In the genomic region with DNA sequence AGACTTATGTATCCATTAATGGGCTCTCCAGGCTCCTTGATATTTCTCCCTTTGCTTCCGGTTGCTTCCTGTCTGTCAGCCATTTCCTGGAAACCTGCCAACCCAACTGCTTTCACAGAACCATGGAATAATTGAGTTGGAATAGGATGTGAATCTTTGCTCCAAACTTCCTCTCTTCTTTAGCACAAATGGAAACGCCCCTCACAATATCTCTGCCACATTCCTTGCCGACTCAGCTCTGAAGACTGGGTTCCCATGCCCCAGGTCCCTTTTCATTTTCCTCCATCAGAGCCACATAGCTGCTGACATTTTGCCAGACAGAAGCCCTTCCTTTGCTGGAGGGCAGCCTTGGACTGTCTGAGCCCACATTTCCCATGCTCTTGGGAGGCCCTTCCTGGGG, we compare ENCODE assay signal across 8 mouse cellular contexts.
DNase-seq lines count a peak whose midpoint lies in the region; ATAC-seq and TF ChIP-seq lines count a peak whose summit lies in the region.

No protein-coding gene starts in this region.

- no peak for TF ChIP-seq CTCF in hindbrain, postnatal 0 days (IDR thresholded peaks at IDR 0.05; ENCODE audit: low read depth)

- no peak overlapping the region for H3K4me2 ChIP-seq in forebrain, embryonic 15.5 days (replicated peaks)
- no peak overlapping the region for H3K4me2 ChIP-seq in hindbrain, postnatal 0 days (ENCODE audit: low read depth, low read length)
- H3K4me2 ChIP-seq in stomach, embryonic 15.5 days = no peak overlapping the region

- no peak for ATAC-seq in forebrain, embryonic 15.5 days (replicated peaks)
- no peak for ATAC-seq in hindbrain, postnatal 0 days
- ATAC-seq in stomach, embryonic 15.5 days (ENCODE audit: insufficient read depth, low FRiP score, low read depth) = no peak
- ATAC-seq in granulocyte monocyte progenitor cell, adult 5-6 weeks (replicated peaks; ENCODE audit: poor library complexity, severe bottlenecking) = no peak

- peak overlapping the region; percentile 53; the same call in 1 of the 2 replicates for H3K27ac ChIP-seq in forebrain, embryonic 10.5 days
- H3K27ac ChIP-seq in forebrain, embryonic 15.5 days (replicated peaks) = no peak overlapping the region
- peak overlapping the region; percentile 32; the same call in 1 of the 2 replicates for H3K27ac ChIP-seq in hindbrain, postnatal 0 days
- peak overlapping the region; percentile 52; the same call in 1 of the 2 replicates for H3K27ac ChIP-seq in stomach, embryonic 15.5 days

- WGBS in forebrain, embryonic 10.5 days = 81% methylated on average over 3 of the region's 3 CpGs
- 22% methylated on average over 3 of the region's 3 CpGs for WGBS in forebrain, embryonic 15.5 days
- WGBS in hindbrain, postnatal 0 days = 25% methylated on average over 3 of the region's 3 CpGs
- 24% methylated on average over 3 of the region's 3 CpGs for WGBS in stomach, embryonic 15.5 days

- H3K36me3 ChIP-seq in forebrain, embryonic 10.5 days (replicated peaks) = no peaks in the 10 kb centered on the region
- H3K36me3 ChIP-seq in forebrain, embryonic 15.5 days = no peaks in the 10 kb centered on the region
- H3K36me3 ChIP-seq in hindbrain, postnatal 0 days (ENCODE audit: insufficient read depth, low read length) = no peaks in the 10 kb centered on the region
- no peaks in the 10 kb centered on the region for H3K36me3 ChIP-seq in stomach, embryonic 15.5 days

- no peaks in the 10 kb centered on the region for H3K27me3 ChIP-seq in forebrain, embryonic 10.5 days (ENCODE audit: poor library complexity, severe bottlenecking)
- H3K27me3 ChIP-seq in forebrain, embryonic 15.5 days = no peaks in the 10 kb centered on the region
- no peaks in the 10 kb centered on the region for H3K27me3 ChIP-seq in hindbrain, postnatal 0 days (ENCODE audit: insufficient read depth, low read length)
- no peaks in the 10 kb centered on the region for H3K27me3 ChIP-seq in stomach, embryonic 15.5 days (replicated peaks)

- no peak overlapping the region for H3K4me3 ChIP-seq in forebrain, embryonic 10.5 days
- no peak overlapping the region for H3K4me3 ChIP-seq in forebrain, embryonic 15.5 days
- no peak overlapping the region for H3K4me3 ChIP-seq in hindbrain, postnatal 0 days (ENCODE audit: low read length)
- no peak overlapping the region for H3K4me3 ChIP-seq in stomach, embryonic 15.5 days (replicated peaks)

- H3K4me1 ChIP-seq in forebrain, embryonic 10.5 days = peaks cover 16% of the 10 kb centered on the region
- H3K4me1 ChIP-seq in forebrain, embryonic 15.5 days = peaks cover 7% of the 10 kb centered on the region
- peaks cover 4% of the 10 kb centered on the region for H3K4me1 ChIP-seq in hindbrain, postnatal 0 days (ENCODE audit: insufficient read depth, low read length)
- H3K4me1 ChIP-seq in stomach, embryonic 15.5 days = peaks cover 12% of the 10 kb centered on the region

- no peak overlapping the region for H3K9ac ChIP-seq in forebrain, embryonic 15.5 days (replicated peaks)
- no peak overlapping the region for H3K9ac ChIP-seq in hindbrain, postnatal 0 days (replicated peaks; ENCODE audit: low read length)
- H3K9ac ChIP-seq in stomach, embryonic 15.5 days = no peak overlapping the region

- no peaks in the 10 kb centered on the region for H3K9me3 ChIP-seq in forebrain, embryonic 10.5 days
- no peaks in the 10 kb centered on the region for H3K9me3 ChIP-seq in forebrain, embryonic 15.5 days
- no peaks in the 10 kb centered on the region for H3K9me3 ChIP-seq in hindbrain, postnatal 0 days (ENCODE audit: low read length)
- H3K9me3 ChIP-seq in stomach, embryonic 15.5 days = no peaks in the 10 kb centered on the region

- DNase-seq in forebrain, embryonic 10.5 days (ENCODE audit: extremely low spot score, low spot score) = no peak
- peak; percentile 61 for DNase-seq in retina, postnatal 1 day
- DNase-seq in retina, embryonic 14.5 days (ENCODE audit: low spot score) = no peak
- peak; percentile 72 for DNase-seq in hindbrain, postnatal 0 days (ENCODE audit: low spot score)
- DNase-seq in frontal cortex, adult 2 months (ENCODE audit: extremely low spot score in 1 of 2, low spot score in 1 of 2) = no peak

Comparison
In these comparisons a context has a peak if more than half of its experiments do, and no peak if none do; other contexts are left out.
1. DNase-seq: peak in retina, postnatal 1 day (single experiment) and hindbrain, postnatal 0 days (single experiment); none in forebrain, embryonic 10.5 days (single experiment), retina, embryonic 14.5 days (single experiment) and frontal cortex, adult 2 months (0 of 2).